Mouse (Mus musculus): Measurements from ENCODE around the gene Marf1. TPM values are rescaled to one million over a fixed set of nuclear protein-coding genes. Genes with fewer than 3 reads are reported as not detected.
"Not testable (repeated sequence)": the region's sequence is repeated elsewhere in the genome, so short reads cannot be mapped to it uniquely, and the experiment has no call there.

The Marf1 gene
- polyA plus RNA-seq, 1 experiment, result 65.1 TPM

GRCm38 (mm10) chr16:14109651-14110230 lies 53.4 kb downstream of the Marf1 start:
- TF ChIP-seq CTCF (IDR thresholded peaks at IDR 0.05; ENCODE audit: insufficient read depth, low read depth, low read length) (no peak), POLR2A (IDR thresholded peaks at IDR 0.05; ENCODE audit: insufficient read depth, low read depth, low read length) (no peak)
- 70% methylated on average over 3 of the region's 3 CpGs for WGBS
- Histone ChIP-seq H3K27ac (ENCODE audit: insufficient read depth, low read depth, low read length) (no peak overlapping the region), H3K4me1 (ENCODE audit: control insufficient read depth, insufficient read depth, low read length) (no peaks in the 10 kb centered on the region), H3K4me3 (ENCODE audit: insufficient read depth, low read depth, low read length) (no peak overlapping the region)

GRCm38 (mm10) chr16:14105891-14106290 lies 57.3 kb downstream of the Marf1 start:
- Histone ChIP-seq H3K4me3 (ENCODE audit: insufficient read depth, low read depth, low read length) (no peak overlapping the region), H3K27ac (ENCODE audit: insufficient read depth, low read depth, low read length) (no peak overlapping the region), H3K4me1 (ENCODE audit: control insufficient read depth, insufficient read depth, low read length) (no peaks in the 10 kb centered on the region)
- WGBS, result 66% methylated on average over 6 of the region's 6 CpGs
- no peak for TF ChIP-seq CTCF (IDR thresholded peaks at IDR 0.05; ENCODE audit: insufficient read depth, low read depth, low read length)
- no peak for TF ChIP-seq POLR2A (IDR thresholded peaks at IDR 0.05; ENCODE audit: insufficient read depth, low read depth, low read length)

DNA sequence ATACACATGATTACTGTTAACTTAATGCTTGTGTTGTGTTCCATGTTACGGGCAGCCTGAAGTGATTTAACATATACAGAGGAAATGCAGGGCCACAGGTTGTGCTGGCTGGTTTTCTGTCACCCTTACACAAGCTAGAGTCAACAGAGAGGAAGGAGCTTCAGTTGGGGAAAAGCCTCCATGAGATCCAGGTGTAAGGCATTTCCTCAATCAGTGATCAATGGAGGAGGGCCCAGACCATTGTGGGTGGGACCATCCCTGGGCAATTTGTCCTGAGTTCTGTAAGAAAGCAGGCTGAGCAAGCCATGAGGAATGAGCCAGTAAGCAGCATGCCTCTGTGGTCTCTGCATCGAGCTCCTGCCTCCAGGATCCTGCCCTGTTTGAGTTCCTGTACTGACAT lies 71.4 kb downstream of the Marf1 start:
- Histone ChIP-seq H3K27ac (ENCODE audit: insufficient read depth, low read depth, low read length) (no peak overlapping the region), H3K4me1 (ENCODE audit: control insufficient read depth, insufficient read depth, low read length) (no peaks in the 10 kb centered on the region), H3K4me3 (ENCODE audit: insufficient read depth, low read depth, low read length) (no peak overlapping the region)
- no peak for TF ChIP-seq CTCF (IDR thresholded peaks at IDR 0.05; ENCODE audit: insufficient read depth, low read depth, low read length)
- no peak for TF ChIP-seq POLR2A (IDR thresholded peaks at IDR 0.05; ENCODE audit: insufficient read depth, low read depth, low read length)
- 81% methylated on average over 2 of the region's 2 CpGs for WGBS

DNA sequence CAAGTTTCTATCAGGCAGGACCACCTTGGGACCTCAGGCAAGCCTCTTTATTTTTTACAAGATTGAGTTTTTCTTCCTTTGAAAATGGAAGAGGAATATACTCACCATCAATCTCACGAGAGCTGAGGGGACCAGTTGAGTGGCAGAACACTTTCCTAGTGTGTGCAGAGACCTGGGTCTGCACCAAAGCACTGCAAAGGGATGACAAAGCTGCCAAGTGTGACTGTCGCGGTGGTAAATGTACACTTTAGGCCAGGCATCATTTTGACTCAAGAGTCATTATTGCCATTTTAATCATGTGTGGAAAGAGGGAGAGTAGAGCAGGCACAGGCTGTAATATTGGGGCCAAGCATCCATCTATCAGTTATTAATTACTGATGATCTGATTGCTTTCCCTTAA lies 73.9 kb downstream of the Marf1 start:
- no peak for TF ChIP-seq POLR2A (IDR thresholded peaks at IDR 0.05; ENCODE audit: insufficient read depth, low read depth, low read length)
- no peak for TF ChIP-seq CTCF (IDR thresholded peaks at IDR 0.05; ENCODE audit: insufficient read depth, low read depth, low read length)

DNA sequence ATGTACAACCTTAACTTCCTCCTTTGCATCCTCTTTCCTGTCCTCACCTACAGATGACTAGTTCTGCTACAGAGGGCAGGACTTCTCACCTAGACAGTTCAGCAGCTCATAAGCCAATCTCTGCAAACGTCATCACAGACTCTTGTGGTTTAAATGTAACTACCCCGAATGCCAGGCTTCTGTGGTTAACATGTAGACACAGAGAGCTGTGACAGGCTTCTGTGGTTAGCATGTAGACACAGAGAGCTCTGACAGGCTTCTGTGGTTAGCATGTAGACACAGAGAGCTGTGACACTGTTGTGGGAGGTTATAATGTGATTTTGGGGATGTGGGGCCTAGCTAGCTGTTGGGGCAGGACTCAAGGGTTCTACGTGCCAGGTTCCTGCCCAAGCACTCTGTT lies 74.9 kb downstream of the Marf1 start:
- TF ChIP-seq CTCF (IDR thresholded peaks at IDR 0.05; ENCODE audit: insufficient read depth, low read depth, low read length) (no peak), POLR2A (IDR thresholded peaks at IDR 0.05; ENCODE audit: insufficient read depth, low read depth, low read length) (no peak)
- H3K4me1 ChIP-seq (ENCODE audit: control insufficient read depth, insufficient read depth, low read length), result peaks cover 3% of the 10 kb centered on the region; the same call in 1 of the 2 replicates
- no peak overlapping the region for H3K27ac ChIP-seq (ENCODE audit: insufficient read depth, low read depth, low read length)
- 81% methylated on average over 3 of the region's 3 CpGs for WGBS
- no peak overlapping the region for H3K4me3 ChIP-seq (ENCODE audit: insufficient read depth, low read depth, low read length)

More for the DNA sequence above, 73.9 kb downstream of the Marf1 start:
- Histone ChIP-seq H3K27ac (ENCODE audit: insufficient read depth, low read depth, low read length) (no peak overlapping the region), H3K4me1 (ENCODE audit: control insufficient read depth, insufficient read depth, low read length) (no peaks in the 10 kb centered on the region), H3K4me3 (ENCODE audit: insufficient read depth, low read depth, low read length) (no peak overlapping the region)
- WGBS, result 92% methylated on average over 3 of the region's 3 CpGs

- WGBS, result 40% methylated on average over 2 of the region's 2 CpGs
- Histone ChIP-seq H3K4me1 (ENCODE audit: control insufficient read depth, insufficient read depth, low read length) (peaks cover 6% of the 10 kb centered on the region), H3K27ac (ENCODE audit: insufficient read depth, low read depth, low read length) (no peak overlapping the region), H3K4me3 (ENCODE audit: insufficient read depth, low read depth, low read length) (no peak overlapping the region)
- no peak for TF ChIP-seq CTCF (IDR thresholded peaks at IDR 0.05; ENCODE audit: insufficient read depth, low read depth, low read length)
- TF ChIP-seq POLR2A (IDR thresholded peaks at IDR 0.05; ENCODE audit: insufficient read depth, low read depth, low read length), result no peak
Measured at GRCm38 (mm10) chr16:14082925-14083324, 80.2 kb downstream of the Marf1 start.

- 45% methylated on average over 5 of the region's 5 CpGs for WGBS
- H3K27ac ChIP-seq (ENCODE audit: insufficient read depth, low read depth, low read length), result no peak overlapping the region
- TF ChIP-seq POLR2A (IDR thresholded peaks at IDR 0.05; ENCODE audit: insufficient read depth, low read depth, low read length) (no peak), CTCF (IDR thresholded peaks at IDR 0.05; ENCODE audit: insufficient read depth, low read depth, low read length) (no peak)
- H3K4me3 ChIP-seq (ENCODE audit: insufficient read depth, low read depth, low read length), result no peak overlapping the region
- peaks cover 5% of the 10 kb centered on the region; the same call in 1 of the 2 replicates for H3K4me1 ChIP-seq (ENCODE audit: control insufficient read depth, insufficient read depth, low read length)
Measured at GRCm38 (mm10) chr16:14070471-14071169, 92.5 kb downstream of the Marf1 start.

- not testable (repeated sequence) for H3K27ac ChIP-seq (ENCODE audit: insufficient read depth, low read depth, low read length); H3K4me3 ChIP-seq (ENCODE audit: insufficient read depth, low read depth, low read length); H3K4me1 ChIP-seq (ENCODE audit: control insufficient read depth, insufficient read depth, low read length)
- 90% methylated on average over 2 of the region's 2 CpGs for WGBS
Measured at GRCm38 (mm10) chr16:14068701-14069100, 94.5 kb downstream of the Marf1 start.

- not testable (repeated sequence) for H3K4me1 ChIP-seq (ENCODE audit: control insufficient read depth, insufficient read depth, low read length); H3K27ac ChIP-seq (ENCODE audit: insufficient read depth, low read depth, low read length); H3K4me3 ChIP-seq (ENCODE audit: insufficient read depth, low read depth, low read length)
- 64% methylated on average over 4 of the region's 4 CpGs for WGBS
Measured at GRCm38 (mm10) chr16:14066571-14066970, 96.6 kb downstream of the Marf1 start.
